Mouse (Mus musculus): ENCODE measurements around the gene Rab3d.
"Not testable (repeated sequence)": the region's sequence is repeated elsewhere in the genome, so short reads cannot be mapped to it uniquely, and the experiment has no call there.

Gene Rab3d

DNA sequence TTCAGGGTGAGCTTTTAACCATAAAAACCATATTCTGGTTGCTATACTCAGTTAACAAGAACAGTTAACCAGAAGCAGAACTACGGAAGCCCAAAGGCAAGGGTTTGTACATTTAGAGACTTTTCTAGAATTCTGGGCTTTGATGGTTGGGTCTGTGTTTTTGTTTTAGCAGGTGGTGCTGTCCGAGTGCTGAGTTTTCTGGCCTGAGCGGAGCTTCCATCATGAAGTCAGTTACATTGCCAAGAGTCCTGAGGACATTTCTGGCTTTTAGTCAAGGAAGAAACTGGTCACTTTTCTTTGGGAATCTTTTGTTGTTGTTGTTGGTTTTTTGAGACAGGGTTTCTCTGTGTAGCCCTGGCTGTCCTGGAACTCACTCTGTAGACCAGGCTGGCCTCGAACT, 14.0 kb downstream of the Rab3d start:
- DNase-seq = no peak

DNA sequence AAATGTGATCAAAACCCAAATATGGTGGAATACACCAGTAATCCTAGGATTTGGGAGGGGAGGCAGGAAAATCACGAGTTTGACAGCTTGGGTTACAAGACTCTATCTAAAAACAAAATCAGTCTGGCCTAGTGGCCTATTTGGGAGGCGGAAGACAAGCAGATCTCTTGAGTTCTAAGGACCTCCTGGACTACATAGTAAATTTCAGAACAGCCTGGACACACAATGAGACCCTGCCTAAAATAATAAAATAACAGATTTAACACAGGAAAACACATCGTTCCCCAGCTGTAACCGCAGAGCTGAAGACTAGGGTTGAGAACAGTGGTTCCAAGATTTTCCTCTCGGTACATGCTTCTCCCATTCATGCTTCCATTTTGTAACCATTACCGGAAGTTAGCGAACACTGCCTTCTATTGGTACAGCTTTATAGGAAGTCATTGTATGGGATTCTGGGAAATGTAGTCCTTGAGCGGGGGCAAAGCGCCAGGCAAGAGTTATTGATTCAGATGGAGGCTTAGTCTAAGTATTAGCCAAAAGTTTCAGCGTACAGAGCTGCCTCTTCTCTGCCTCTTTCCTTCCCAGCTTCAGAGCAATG, 16.7 kb downstream of the Rab3d start:
- DNase-seq = peak; percentile 20

DNA sequence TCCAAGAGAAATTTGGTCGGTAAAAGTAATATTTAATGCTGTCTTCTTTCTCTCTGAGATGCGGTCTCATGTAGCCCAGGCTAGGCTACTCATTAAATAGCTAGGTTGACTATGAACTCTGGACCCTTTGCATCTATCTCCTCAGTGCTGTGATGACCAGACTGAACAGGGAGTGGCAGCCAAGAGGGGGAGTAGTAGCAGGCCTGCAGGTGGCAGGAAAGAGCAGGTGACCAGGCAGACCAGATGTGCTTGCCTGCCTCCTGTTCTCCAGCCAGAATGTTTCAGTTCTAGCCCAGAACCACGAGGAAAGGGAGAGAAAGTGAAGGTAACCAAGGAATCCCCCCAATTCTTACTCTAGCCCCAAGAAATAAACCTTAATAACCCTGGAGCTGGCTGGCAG, 28.8 kb downstream of the Rab3d start:
- no peak for DNase-seq

DNA sequence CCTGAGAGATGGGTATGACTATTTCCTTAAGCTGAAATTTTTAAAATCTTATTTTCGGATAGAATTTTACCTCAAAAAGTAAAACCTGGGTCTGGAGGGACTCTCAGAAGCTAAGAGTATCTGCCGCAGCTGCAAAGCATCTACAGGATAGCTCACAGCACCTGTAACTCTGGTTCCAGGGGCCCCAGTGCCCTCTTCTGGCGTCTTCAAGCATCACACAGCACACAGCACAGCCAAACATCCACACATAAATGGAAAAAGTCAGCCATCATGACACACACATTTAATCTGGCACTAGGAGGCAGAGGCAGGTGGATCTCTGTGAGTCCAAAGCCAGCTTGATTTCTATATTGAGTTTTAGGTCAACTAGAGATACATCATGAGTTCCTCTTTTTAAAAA, 41.4 kb downstream of the Rab3d start:
- no peak for DNase-seq

GRCm38 (mm10) chr9:21872204-21872603, 45.8 kb downstream of the Rab3d start:
- DNase-seq = no peak

DNA sequence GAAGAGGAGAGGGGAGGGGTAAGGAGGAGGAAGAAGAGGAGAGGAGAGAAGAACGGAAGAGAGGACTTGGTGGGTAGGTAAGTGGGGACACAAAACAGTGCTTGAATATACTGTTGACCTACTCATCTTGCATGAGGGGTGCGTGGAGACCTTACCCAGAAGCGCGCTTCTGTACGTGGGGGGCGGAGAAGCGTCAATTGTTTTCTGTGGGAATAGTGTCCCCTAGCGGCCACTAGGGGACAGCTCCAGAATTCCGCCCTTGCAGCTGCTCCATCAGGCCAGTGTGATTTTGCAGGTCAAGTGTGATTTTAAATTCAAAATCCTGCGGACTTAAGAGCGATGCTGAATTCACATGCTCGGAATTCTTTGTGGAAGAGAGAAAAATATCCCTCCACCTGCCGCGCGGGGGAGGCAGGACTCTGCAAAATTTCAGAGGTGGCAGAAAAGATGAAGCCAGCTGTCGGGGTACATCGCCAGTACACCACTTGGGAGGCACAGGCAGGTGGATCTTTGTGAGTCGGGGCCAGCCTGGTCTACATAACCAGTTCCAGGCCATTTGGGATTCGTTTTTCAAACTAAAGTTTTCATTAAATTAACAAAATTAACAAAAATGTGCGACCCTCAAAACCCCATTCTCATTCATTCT, 47.0 kb downstream of the Rab3d start:
- peak; percentile 36 for DNase-seq

DNA sequence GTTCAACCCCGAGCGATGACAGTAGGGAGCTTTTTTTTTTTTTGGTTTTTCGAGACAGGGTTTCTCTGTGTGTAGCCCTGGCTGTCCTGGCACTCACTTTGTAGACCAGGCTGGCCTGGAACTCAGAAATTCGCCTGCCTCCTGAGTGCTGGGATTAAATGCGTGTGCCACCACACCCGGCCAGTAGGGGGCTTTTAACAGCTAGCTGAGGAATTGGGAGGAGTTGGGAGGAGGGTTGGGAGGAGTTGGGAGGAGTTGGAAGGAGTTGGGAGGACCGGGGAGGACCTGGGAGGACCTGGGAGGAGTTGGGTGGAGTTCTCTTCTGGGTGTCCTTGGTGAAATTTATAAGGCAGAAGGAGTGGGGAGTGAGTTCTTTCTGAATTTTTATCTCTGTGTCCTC, 48.7 kb downstream of the Rab3d start:
- peak; percentile 37 for DNase-seq

GRCm38 (mm10) chr9:21867726-21868125, 50.3 kb downstream of the Rab3d start:
- no peak for DNase-seq

DNA sequence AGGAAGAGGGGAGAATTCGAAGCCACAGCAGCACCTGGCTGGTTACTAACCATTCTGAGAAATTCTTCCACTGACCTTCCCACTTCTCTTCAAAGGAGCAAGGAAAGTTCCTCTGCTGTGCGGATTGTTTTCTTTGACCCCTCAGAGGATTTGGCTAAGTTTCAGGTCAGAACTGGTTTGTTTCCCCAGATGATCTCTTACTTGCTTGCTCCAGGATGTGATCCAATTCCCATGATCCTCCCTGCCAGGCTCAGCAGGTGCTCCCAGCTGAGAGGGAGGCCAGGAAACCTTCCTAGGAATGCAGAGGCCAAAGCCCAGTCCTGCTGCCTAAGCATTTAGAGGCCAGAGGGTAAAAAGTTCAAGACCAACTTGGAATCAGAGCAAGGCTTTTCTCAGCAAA, 51.4 kb downstream of the Rab3d start:
- DNase-seq = no peak

- DNase-seq = no peak
Measured at GRCm38 (mm10) chr9:21865673-21866398, 52.2 kb downstream of the Rab3d start.

- DNase-seq = no peak
Measured at GRCm38 (mm10) chr9:21862181-21862580, 55.8 kb downstream of the Rab3d start.

DNA sequence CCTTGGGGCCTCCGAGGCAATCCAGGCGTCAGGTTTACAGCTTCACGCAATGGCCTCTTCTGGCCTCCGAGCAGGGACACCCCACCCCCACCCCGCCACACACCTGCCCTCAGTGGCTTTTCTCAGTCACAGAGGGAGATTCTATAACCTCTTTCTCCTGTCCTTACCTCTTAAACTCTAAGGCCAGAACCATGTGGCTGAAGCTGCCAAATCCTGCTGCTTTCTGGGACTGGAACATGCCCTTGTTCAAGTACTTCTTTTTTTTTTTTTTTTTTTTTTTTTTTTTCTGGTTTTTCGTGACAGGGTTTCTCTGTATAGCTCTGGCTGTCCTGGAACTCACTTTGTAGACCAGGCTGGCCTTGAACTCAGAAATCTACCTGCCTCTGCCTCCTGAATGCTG, 57.6 kb downstream of the Rab3d start:
- DNase-seq = not testable (repeated sequence)

GRCm38 (mm10) chr9:21859606-21860005, 58.4 kb downstream of the Rab3d start:
- DNase-seq = no peak

- peak; percentile 17 for DNase-seq
Measured at GRCm38 (mm10) chr9:21858084-21858483, 59.9 kb downstream of the Rab3d start.

DNA sequence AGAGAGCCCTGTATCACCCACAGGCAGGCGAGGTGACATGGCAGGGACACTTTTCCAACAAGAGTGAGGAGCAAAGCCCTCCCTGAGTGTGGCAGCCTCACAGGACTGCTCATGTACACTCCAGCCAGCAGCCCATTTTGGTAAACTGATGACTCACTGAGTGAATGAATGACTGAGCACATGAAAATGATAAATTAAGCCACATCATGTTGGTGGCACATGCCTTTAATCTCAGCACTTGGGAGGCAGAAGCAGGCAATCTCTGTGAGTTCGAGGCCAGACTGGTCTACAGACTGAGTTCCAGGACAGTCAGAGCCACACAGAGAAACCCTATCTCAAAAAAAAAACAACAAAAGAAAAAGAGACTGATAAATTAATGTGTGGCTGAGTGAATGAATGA, 60.5 kb downstream of the Rab3d start:
- DNase-seq = no peak

Measured in liver (tissue).